Mouse (Mus musculus) central nervous system, embryonic 11.5 days (tissue): ENCODE data around the gene Exd1. TPM values are rescaled to one million over a fixed set of nuclear protein-coding genes. Genes with fewer than 3 reads are reported as not detected.

Experiments used
- polyA plus RNA-seq: library from polyadenylated mRNA; depleted of rRNA; stranded (reverse); fragments of >200 nt; gene quantifications from 2 replicates; pipeline ENCODE4 v1.2.3, GENCODE M21; 2012; rRNA removed

The Exd1 gene
- 0.30 and 0.52 TPM in 2 replicates for polyA plus RNA-seq

GRCm38 (mm10) chr2:119547522-119548370, at the start of gene Exd1, which contains the start of gene Chp1:
Gene Exd1, minus strand, starts transcription at chr2:119547627.
Gene Chp1, plus strand, starts transcription at chr2:119547697.

GRCm38 (mm10) chr2:119477571-119478396, 69.6 kb downstream of the Exd1 start, which contains the start of gene Ino80:
Gene Ino80, minus strand, starts transcription at chr2:119477687.

Other genes starting within 250 kb of the Exd1 start
- gene Dll4, start 221.8 kb downstream of the Exd1 start, polyA plus RNA-seq, result 4.0 and 5.0 TPM in 2 replicates
- gene Chac1, start 196.4 kb downstream of the Exd1 start, polyA plus RNA-seq, result 0.59 and 1.0 TPM in 2 replicates
- gene Ino80, start 69.9 kb downstream of the Exd1 start, polyA plus RNA-seq, result 14.3 and 15.8 TPM in 2 replicates
- 34.1 and 56.9 TPM in 2 replicates for gene Chp1, start 70 bp upstream of the Exd1 start, polyA plus RNA-seq
- 52.0 and 67.8 TPM in 2 replicates for gene Nusap1, start 70.7 kb upstream of the Exd1 start, polyA plus RNA-seq
- gene Oip5, start 70.8 kb upstream of the Exd1 start, polyA plus RNA-seq, result 25.5 and 26.4 TPM in 2 replicates
- gene Ndufaf1, start 115.2 kb upstream of the Exd1 start, polyA plus RNA-seq, result 19.5 and 19.8 TPM in 2 replicates
- gene Rtf1, start 127.4 kb upstream of the Exd1 start, polyA plus RNA-seq, result 43.9 and 53.1 TPM in 2 replicates
- gene Itpka, start 194.7 kb upstream of the Exd1 start, polyA plus RNA-seq, result 1.1 TPM in 2 replicates
- 0.19 and 0.38 TPM in 2 replicates for gene Ltk, start 212.8 kb upstream of the Exd1 start, polyA plus RNA-seq
- gene Rpap1, start 239.9 kb upstream of the Exd1 start, polyA plus RNA-seq, result 23.3 and 29.2 TPM in 2 replicates